Mouse (Mus musculus): ENCODE results near the gene Zfp62. TPM values are rescaled to one million over a fixed set of nuclear protein-coding genes. Genes with fewer than 3 reads are reported as not detected.

Gene Zfp62
- polyA plus RNA-seq, 1 experiment = 29.3 TPM

DNA sequence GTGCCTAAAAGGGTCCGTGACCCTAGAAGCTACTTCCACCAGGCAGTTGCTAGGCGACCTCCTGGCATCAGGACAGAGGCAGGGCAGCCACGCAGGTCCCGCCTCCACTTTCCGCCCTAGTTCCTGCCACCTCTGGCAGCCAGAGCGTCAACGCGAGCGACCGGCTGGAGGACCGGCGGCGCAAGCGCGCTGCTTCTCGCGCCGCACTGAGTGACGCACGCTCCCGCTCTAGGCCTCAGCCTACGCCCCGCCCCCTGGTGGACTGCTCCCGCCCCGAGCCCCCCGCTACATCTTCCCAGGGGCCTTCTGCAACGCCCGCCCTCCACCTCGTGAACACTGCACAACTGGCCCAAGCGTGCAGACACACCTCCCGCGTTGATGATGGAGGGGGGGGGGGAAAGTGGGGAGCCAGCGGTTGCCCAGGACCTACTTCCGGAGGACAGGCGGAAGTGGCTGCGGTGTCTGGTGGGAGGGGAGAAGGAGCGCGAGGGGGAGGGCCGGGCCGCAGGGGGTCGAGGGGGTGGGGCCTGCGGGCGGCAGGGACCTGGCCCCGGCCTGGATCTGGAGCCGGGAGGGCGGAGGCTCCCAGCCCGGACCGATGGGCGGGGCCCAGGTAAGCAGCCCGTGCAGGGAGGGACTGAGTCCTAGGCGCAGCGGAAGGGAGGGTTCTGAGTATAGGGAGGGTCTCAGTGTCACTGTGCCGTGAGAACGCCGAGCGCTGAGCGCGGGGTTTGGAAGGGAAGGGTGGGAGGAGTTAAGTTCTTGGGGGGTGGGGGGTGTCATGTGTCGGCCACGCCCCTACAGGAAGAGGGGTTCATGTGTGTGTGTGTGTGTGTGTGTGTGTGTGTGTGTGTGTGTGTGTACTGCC lies 40.9 kb downstream of the Zfp62 start, which contains the start of gene Mgat1:
TSS of gene Mgat1 (plus strand) at position 465 of the 868 bp plus-strand sequence.
- peak within 1 kb of the TSS; percentile 90 for H3K27ac ChIP-seq (ENCODE audit: insufficient read depth, low read length)

DNA sequence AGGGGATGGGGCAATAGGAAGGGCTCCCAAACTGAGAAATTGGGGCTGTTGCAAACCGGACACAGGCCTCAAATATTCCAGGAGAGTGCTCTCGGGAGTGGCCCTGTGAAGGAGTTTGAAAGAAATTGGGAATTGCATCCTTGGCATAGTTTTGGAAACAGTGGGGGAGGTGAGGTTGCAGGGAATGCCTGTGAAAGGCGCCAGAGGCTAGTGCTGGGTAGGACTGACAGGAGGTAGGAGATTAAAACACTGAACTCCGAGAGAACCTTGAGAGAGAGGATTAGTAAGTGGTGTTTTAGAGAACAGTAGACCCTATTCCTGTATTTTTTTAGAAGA lies 41.5 kb downstream of the Zfp62 start:
- TF ChIP-seq EP300 (IDR thresholded peaks at IDR 0.05; ENCODE audit: insufficient read depth, low read depth, low read length) (no peak), POLR2A (IDR thresholded peaks at IDR 0.05; ENCODE audit: insufficient read depth, low read length) (no peak), CTCF (IDR thresholded peaks at IDR 0.05; ENCODE audit: low read depth, low read length) (no peak)
- peaks cover 1% of the 10 kb centered on the region for H3K4me1 ChIP-seq (ENCODE audit: control insufficient read depth, insufficient read depth, low read length)
- H3K27ac ChIP-seq (ENCODE audit: insufficient read depth, low read length) = peak overlapping the region; percentile 90
- peak overlapping the region; percentile 51 for H3K9ac ChIP-seq (ENCODE audit: low read depth, poor library complexity, severe bottlenecking)
- no peaks in the 10 kb centered on the region for H3K9me3 ChIP-seq (replicated peaks; ENCODE audit: control insufficient read depth, insufficient read depth, low read length, poor library complexity, severe bottlenecking)
- H3K36me3 ChIP-seq (ENCODE audit: control insufficient read depth, insufficient read depth, low read length, poor library complexity, severe bottlenecking) = no peaks in the 10 kb centered on the region; the same call in 1 of the 2 replicates
- peak overlapping the region; percentile 69 for H3K4me3 ChIP-seq (ENCODE audit: low read depth, low read length)
- no peaks in the 10 kb centered on the region for H3K27me3 ChIP-seq (ENCODE audit: control insufficient read depth, insufficient read depth, low read length, poor library complexity, severe bottlenecking)

More for the DNA sequence above, 40.9 kb downstream of the Zfp62 start, which contains the start of gene Mgat1:
- H3K9me3 ChIP-seq (replicated peaks; ENCODE audit: control insufficient read depth, insufficient read depth, low read length, poor library complexity, severe bottlenecking) = no peaks in the 10 kb centered on the region
- peak within 1 kb of the TSS; percentile 93 for H3K4me3 ChIP-seq (ENCODE audit: low read depth, low read length)
- H3K36me3 ChIP-seq (ENCODE audit: control insufficient read depth, insufficient read depth, low read length, poor library complexity, severe bottlenecking) = no peaks in the 10 kb centered on the region; the same call in 1 of the 2 replicates
- no peaks in the 10 kb centered on the region for H3K27me3 ChIP-seq (ENCODE audit: control insufficient read depth, insufficient read depth, low read length, poor library complexity, severe bottlenecking)
- TF ChIP-seq CTCF (IDR thresholded peaks at IDR 0.05; ENCODE audit: low read depth, low read length) (no peak), EP300 (IDR thresholded peaks at IDR 0.05; ENCODE audit: insufficient read depth, low read depth, low read length) (no peak), POLR2A (IDR thresholded peaks at IDR 0.05; ENCODE audit: insufficient read depth, low read length) (peak; percentile 60)
- peak within 1 kb of the TSS; percentile 69 for H3K9ac ChIP-seq (ENCODE audit: low read depth, poor library complexity, severe bottlenecking)
- peaks cover 1% of the 10 kb centered on the region for H3K4me1 ChIP-seq (ENCODE audit: control insufficient read depth, insufficient read depth, low read length)

DNA sequence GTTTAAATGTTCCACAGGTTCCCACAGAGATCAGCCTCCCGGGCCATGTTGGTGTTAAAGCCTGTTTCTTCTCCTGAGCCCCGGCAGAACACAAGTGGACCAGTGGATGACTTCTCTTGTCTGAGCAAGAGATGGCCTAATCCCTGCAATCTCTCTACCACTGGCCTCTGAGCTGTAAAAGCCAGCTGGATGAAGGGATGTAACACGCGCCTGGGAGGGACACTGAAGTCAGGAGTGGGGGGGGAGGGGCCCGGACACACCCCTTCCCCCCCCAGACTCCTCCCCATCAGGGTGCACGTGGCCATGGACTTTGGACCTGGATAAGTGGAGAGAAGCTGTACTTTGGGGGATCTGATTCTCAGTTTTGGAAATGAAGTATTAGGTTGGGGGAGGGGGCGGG lies 42.1 kb downstream of the Zfp62 start:
- H3K36me3 ChIP-seq (ENCODE audit: control insufficient read depth, insufficient read depth, low read length, poor library complexity, severe bottlenecking) = no peaks in the 10 kb centered on the region; the same call in 1 of the 2 replicates
- H3K4me3 ChIP-seq (ENCODE audit: low read depth, low read length) = peak overlapping the region; percentile 56
- peak overlapping the region; percentile 56 for H3K9ac ChIP-seq (ENCODE audit: low read depth, poor library complexity, severe bottlenecking)
- H3K4me1 ChIP-seq (ENCODE audit: control insufficient read depth, insufficient read depth, low read length) = peaks cover 1% of the 10 kb centered on the region
- H3K27ac ChIP-seq (ENCODE audit: insufficient read depth, low read length) = peak overlapping the region; percentile 23; the same call in 1 of the 2 replicates
- no peaks in the 10 kb centered on the region for H3K27me3 ChIP-seq (ENCODE audit: control insufficient read depth, insufficient read depth, low read length, poor library complexity, severe bottlenecking)
- TF ChIP-seq EP300 (IDR thresholded peaks at IDR 0.05; ENCODE audit: insufficient read depth, low read depth, low read length) = no peak
- no peak for TF ChIP-seq CTCF (IDR thresholded peaks at IDR 0.05; ENCODE audit: low read depth, low read length)
- TF ChIP-seq POLR2A (IDR thresholded peaks at IDR 0.05; ENCODE audit: insufficient read depth, low read length) = no peak
- no peaks in the 10 kb centered on the region for H3K9me3 ChIP-seq (replicated peaks; ENCODE audit: control insufficient read depth, insufficient read depth, low read length, poor library complexity, severe bottlenecking)

DNA sequence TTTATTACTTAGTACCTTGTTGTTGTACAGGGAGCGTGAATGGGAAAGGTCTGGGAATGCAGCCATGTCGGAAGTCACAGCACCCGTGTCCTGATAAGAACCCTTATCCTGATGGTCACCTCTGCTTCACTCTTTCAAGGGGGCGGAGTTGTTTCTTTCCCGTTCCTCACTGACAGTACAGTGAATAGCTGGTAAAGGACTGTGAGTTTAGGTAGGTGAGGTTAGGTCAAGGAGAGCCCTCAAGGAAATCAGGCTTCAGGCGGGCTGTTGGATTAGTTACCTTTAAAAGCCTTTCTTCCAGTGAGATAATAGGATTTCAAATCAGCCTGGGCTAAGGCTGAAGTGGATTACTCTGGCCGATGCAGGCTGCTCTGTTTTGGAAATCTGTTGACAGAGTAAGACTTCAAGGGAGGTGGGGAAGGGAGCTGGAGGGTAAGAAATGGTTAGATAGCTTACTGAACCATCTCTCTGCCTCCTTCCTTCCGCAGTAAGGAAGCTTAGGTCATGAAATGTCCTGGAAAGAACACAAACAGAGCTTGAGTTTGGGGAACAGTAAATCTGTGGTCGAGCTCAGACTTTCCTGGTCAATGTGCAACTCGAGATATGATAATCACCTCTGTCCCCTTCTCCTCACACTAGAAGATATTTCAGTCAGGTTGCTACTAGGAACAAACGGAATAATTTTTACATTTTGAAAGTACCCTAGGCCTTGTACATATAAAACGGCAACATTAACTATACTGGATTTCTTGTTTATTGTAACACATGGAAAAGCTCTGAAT lies 42.7 kb downstream of the Zfp62 start:
- TF ChIP-seq POLR2A (IDR thresholded peaks at IDR 0.05; ENCODE audit: insufficient read depth, low read length) = no peak
- no peak for TF ChIP-seq CTCF (IDR thresholded peaks at IDR 0.05; ENCODE audit: low read depth, low read length)
- no peak for TF ChIP-seq EP300 (IDR thresholded peaks at IDR 0.05; ENCODE audit: insufficient read depth, low read depth, low read length)
- H3K4me1 ChIP-seq (ENCODE audit: control insufficient read depth, insufficient read depth, low read length) = peaks cover 1% of the 10 kb centered on the region
- H3K9ac ChIP-seq (ENCODE audit: low read depth, poor library complexity, severe bottlenecking) = peak overlapping the region; percentile 56
- peak overlapping the region; percentile 56 for H3K4me3 ChIP-seq (ENCODE audit: low read depth, low read length)
- H3K9me3 ChIP-seq (replicated peaks; ENCODE audit: control insufficient read depth, insufficient read depth, low read length, poor library complexity, severe bottlenecking) = no peaks in the 10 kb centered on the region
- peak overlapping the region; percentile 45; the same call in 1 of the 2 replicates for H3K27ac ChIP-seq (ENCODE audit: insufficient read depth, low read length)
- H3K27me3 ChIP-seq (ENCODE audit: control insufficient read depth, insufficient read depth, low read length, poor library complexity, severe bottlenecking) = no peaks in the 10 kb centered on the region
- H3K36me3 ChIP-seq (ENCODE audit: control insufficient read depth, insufficient read depth, low read length, poor library complexity, severe bottlenecking) = no peaks in the 10 kb centered on the region; the same call in 1 of the 2 replicates

DNA sequence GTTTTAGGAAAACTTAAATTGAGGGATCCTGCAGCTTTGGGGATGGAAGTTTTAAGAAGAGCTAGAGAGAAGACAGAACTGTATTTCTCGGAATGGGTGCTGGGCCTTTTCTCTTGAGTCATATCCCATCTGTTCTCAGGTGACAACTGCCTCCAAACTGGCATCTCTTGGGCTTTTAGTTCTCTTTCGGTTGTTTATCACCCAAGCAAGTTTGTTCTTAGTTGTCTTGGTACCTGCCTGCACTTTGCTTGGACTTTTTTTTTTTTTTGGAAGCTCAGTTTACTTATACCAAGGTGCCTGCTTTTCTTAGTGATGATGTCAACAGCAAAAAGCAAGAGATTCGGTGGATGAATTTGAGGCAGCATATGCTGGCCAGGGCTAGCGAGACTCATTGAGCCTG lies 43.4 kb downstream of the Zfp62 start:
- Histone ChIP-seq H3K27me3 (ENCODE audit: control insufficient read depth, insufficient read depth, low read length, poor library complexity, severe bottlenecking) (no peaks in the 10 kb centered on the region), H3K9ac (ENCODE audit: low read depth, poor library complexity, severe bottlenecking) (no peak overlapping the region), H3K4me1 (ENCODE audit: control insufficient read depth, insufficient read depth, low read length) (peaks cover 1% of the 10 kb centered on the region), H3K9me3 (replicated peaks; ENCODE audit: control insufficient read depth, insufficient read depth, low read length, poor library complexity, severe bottlenecking) (no peaks in the 10 kb centered on the region), H3K36me3 (ENCODE audit: control insufficient read depth, insufficient read depth, low read length, poor library complexity, severe bottlenecking) (no peaks in the 10 kb centered on the region), H3K27ac (ENCODE audit: insufficient read depth, low read length) (no peak overlapping the region), H3K4me3 (ENCODE audit: low read depth, low read length) (no peak overlapping the region)
- TF ChIP-seq CTCF (IDR thresholded peaks at IDR 0.05; ENCODE audit: low read depth, low read length) (no peak), POLR2A (IDR thresholded peaks at IDR 0.05; ENCODE audit: insufficient read depth, low read length) (no peak), EP300 (IDR thresholded peaks at IDR 0.05; ENCODE audit: insufficient read depth, low read depth, low read length) (no peak)
